Mouse (Mus musculus): ENCODE results near the gene Gfod1.

The Gfod1 gene

GRCm38 (mm10) chr13:43265116-43265515 lies 38.9 kb downstream of the Gfod1 start:
- no peak for DNase-seq (ENCODE audit: low spot score in 2 of 2)

- no peak for DNase-seq (ENCODE audit: low spot score in 2 of 2)
Measured at GRCm38 (mm10) chr13:43263646-43264045, 40.3 kb downstream of the Gfod1 start.

- DNase-seq (ENCODE audit: low spot score in 2 of 2), result peak; percentile 74 to 83
Measured at GRCm38 (mm10) chr13:43262114-43262739, 41.7 kb downstream of the Gfod1 start.

GRCm38 (mm10) chr13:43261287-43261686 lies 42.7 kb downstream of the Gfod1 start:
- no peak for DNase-seq (ENCODE audit: low spot score in 2 of 2)

GRCm38 (mm10) chr13:43260731-43261130 lies 43.2 kb downstream of the Gfod1 start:
- DNase-seq (ENCODE audit: low spot score in 2 of 2), result no peak

- no peak for DNase-seq (ENCODE audit: low spot score in 2 of 2)
Measured at GRCm38 (mm10) chr13:43256447-43256846, 47.5 kb downstream of the Gfod1 start.

GRCm38 (mm10) chr13:43253526-43253925 lies 50.4 kb downstream of the Gfod1 start:
- no peak for DNase-seq (ENCODE audit: low spot score in 2 of 2)

GRCm38 (mm10) chr13:43252105-43252790 lies 51.7 kb downstream of the Gfod1 start:
- no peak for DNase-seq (ENCODE audit: low spot score in 2 of 2)

- no peak for DNase-seq (ENCODE audit: low spot score in 2 of 2)
Measured at GRCm38 (mm10) chr13:43251391-43251790, 52.6 kb downstream of the Gfod1 start.

- DNase-seq (ENCODE audit: low spot score in 2 of 2), result no peak
Measured at GRCm38 (mm10) chr13:43250653-43251052, 53.3 kb downstream of the Gfod1 start.

GRCm38 (mm10) chr13:43250106-43250505 lies 53.9 kb downstream of the Gfod1 start:
- DNase-seq (ENCODE audit: low spot score in 2 of 2), result no peak

GRCm38 (mm10) chr13:43248381-43248780 lies 55.6 kb downstream of the Gfod1 start:
- no peak for DNase-seq (ENCODE audit: low spot score in 2 of 2)

- DNase-seq (ENCODE audit: low spot score in 2 of 2), result no peak
Measured at GRCm38 (mm10) chr13:43246876-43247275, 57.1 kb downstream of the Gfod1 start.

GRCm38 (mm10) chr13:43243793-43244192 lies 60.2 kb downstream of the Gfod1 start:
- no peak for DNase-seq (ENCODE audit: low spot score in 2 of 2)

- DNase-seq (ENCODE audit: low spot score in 2 of 2), result no peak
Measured at GRCm38 (mm10) chr13:43243240-43243639, 60.7 kb downstream of the Gfod1 start.

GRCm38 (mm10) chr13:43241750-43242149 lies 62.2 kb downstream of the Gfod1 start:
- DNase-seq (ENCODE audit: low spot score in 2 of 2), result no peak

GRCm38 (mm10) chr13:43241069-43241468 lies 62.9 kb downstream of the Gfod1 start:
- DNase-seq (ENCODE audit: low spot score in 2 of 2), result no peak

- peak; percentile 66 for DNase-seq (ENCODE audit: low spot score in 2 of 2)
Measured at GRCm38 (mm10) chr13:43239790-43240216, 64.2 kb downstream of the Gfod1 start.

- no peak for DNase-seq (ENCODE audit: low spot score in 2 of 2)
Measured at GRCm38 (mm10) chr13:43236630-43237029, 67.3 kb downstream of the Gfod1 start.

GRCm38 (mm10) chr13:43235982-43236381 lies 68.0 kb downstream of the Gfod1 start:
- no peak for DNase-seq (ENCODE audit: low spot score in 2 of 2)

- DNase-seq (ENCODE audit: low spot score in 2 of 2), result peak in 1 of 2 experiments; percentile 64
Measured at GRCm38 (mm10) chr13:43235586-43235910, 68.4 kb downstream of the Gfod1 start.

GRCm38 (mm10) chr13:43234869-43235585 lies 68.9 kb downstream of the Gfod1 start:
- DNase-seq (ENCODE audit: low spot score in 2 of 2), result no peak

GRCm38 (mm10) chr13:43233331-43233730 lies 70.6 kb downstream of the Gfod1 start:
- DNase-seq (ENCODE audit: low spot score in 2 of 2), result no peak

Data from right cerebral cortex, adult 2 months (tissue).